Mouse (Mus musculus) cerebellum, adult 2 months (tissue): ENCODE measurements around the gene Kcnj3.

Experiments
- CTCF ChIP-seq: fragments of 200-500 bp; IDR thresholded peaks from 2 replicates; pipeline ENCODE4 v1.5.1; 2011; ENCODE audit warnings: low read depth, mild to moderate bottlenecking, control low read depth, low read length, moderate library complexity, borderline replicate concordance; ENCODE audit not compliant: insufficient read depth
- POLR2A ChIP-seq: fragments of 200-500 bp; IDR thresholded peaks from 2 replicates; pipeline ENCODE4 v1.6.1; 2011; ENCODE audit warnings: low read length, control low read depth, borderline replicate concordance; ENCODE audit not compliant: insufficient read depth

- TF ChIP-seq CTCF = no peak
- TF ChIP-seq POLR2A = no peak
These were observed 44.8 kb downstream of the Kcnj3 start for GRCm38 (mm10) chr2:55480602-55480965.
